Mouse (Mus musculus): Measurements from ENCODE around the gene Prrg2.

The Prrg2 gene

DNA sequence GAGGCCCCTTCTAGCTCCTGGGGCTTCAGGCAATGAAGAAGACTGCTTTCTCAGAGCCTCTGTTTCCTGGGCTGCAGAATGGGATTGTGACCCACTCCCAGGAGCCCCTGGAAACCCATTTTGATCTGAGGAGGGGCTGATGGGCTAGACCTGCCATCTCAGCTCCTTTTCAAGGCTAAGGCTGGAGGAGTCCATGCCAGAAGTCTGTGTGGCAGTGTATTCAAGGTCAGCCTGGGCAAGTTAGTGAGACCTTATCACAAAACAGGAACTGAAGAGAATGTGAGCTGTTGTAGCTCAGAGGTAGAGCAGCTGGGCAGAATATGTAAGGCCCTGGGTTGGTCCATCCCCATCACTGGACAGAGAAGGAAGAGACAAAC lies 5.5 kb downstream of the Prrg2 start:
- ChIA-PET CTCF (interaction anchor here in 2 of 4 experiments (0.6 to 1.4 kb wide), 2 partner anchors 11 to 74 kb away, joined by 5 read pairs; no protein-coding TSS in a partner anchor), POLR2A (interaction anchor here in 3 of 4 experiments (0.6 to 7.0 kb wide), 6 partner anchors 10 to 167 kb away, joined by 3 to 98 read pairs (median 5); partner anchors contain the start of genes Rras (in 2 of the 3), Nosip (in 1 of the 3) and Prrg2 (in 1 of the 3))

- ChIA-PET CTCF (interaction anchor here in 1 of 4 experiments (1.4 kb wide), 1 partner anchor 12 kb away, joined by 5 read pairs; no protein-coding TSS in a partner anchor), POLR2A (interaction anchor here in 3 of 4 experiments (0.6 to 7.0 kb wide), 7 partner anchors 10 to 167 kb away, joined by 3 to 98 read pairs (median 4); partner anchors contain the start of genes Rras (in 2 of the 3), Nosip (in 1 of the 3) and Prrg2 (in 1 of the 3))
These were observed 6.0 kb downstream of the Prrg2 start for GRCm38 (mm10) chr7:45056329-45056971.

- ChIA-PET CTCF (interaction anchor here (0.5 to 1.5 kb wide), 28 partner anchors 13 to 505 kb away, joined by 3 to 39 read pairs (median 3); partner anchors contain the start of genes Flt3l (in 2 of the 4), Gm45713 (in 2 of the 4), Gys1 (in 1 of the 4) and Rras (in 1 of the 4)), POLR2A (interaction anchor here (0.5 to 7.0 kb wide), 91 partner anchors 9 to 806 kb away, joined by 3 to 98 read pairs (median 4); partner anchors contain the start of genes Il4i1 (in 3 of the 4), Nosip (in 3 of the 4), Nup62 (in 3 of the 4) and Prmt1 (in 3 of the 4))
These were observed 8.5 kb downstream of the Prrg2 start for GRCm38 (mm10) chr7:45053931-45054510.

- CTCF ChIA-PET: interaction anchor here (0.5 to 1.5 kb wide), 24 partner anchors 14 to 506 kb away, joined by 3 to 39 read pairs (median 3); partner anchors contain the start of genes Flt3l (in 1 of the 4), Gm45713 (in 1 of the 4), Gys1 (in 1 of the 4) and Rras (in 1 of the 4)
- POLR2A ChIA-PET: interaction anchor here (0.5 to 7.0 kb wide), 79 partner anchors 9 to 806 kb away, joined by 3 to 98 read pairs (median 4); partner anchors contain the start of genes Il4i1 (in 3 of the 4), Nosip (in 3 of the 4), Nup62 (in 3 of the 4) and Prmt1 (in 3 of the 4)
These were observed 9.2 kb downstream of the Prrg2 start for GRCm38 (mm10) chr7:45053117-45053930.

DNA sequence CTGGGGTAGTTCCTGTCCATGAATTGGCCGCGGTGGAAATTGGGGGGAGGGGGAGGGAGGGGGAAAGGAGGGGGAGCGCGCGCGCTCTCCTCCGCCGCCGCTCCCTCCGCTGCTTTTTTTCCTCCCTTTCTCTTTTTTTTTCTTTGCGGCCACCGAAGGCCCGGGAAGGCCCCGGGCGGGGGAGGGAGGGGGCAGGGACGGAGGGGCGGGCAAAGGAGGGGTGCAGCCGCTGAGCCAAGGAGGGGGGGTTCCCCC lies 9.7 kb downstream of the Prrg2 start, which contains the start of gene Prr12:
TSS of gene Prr12 (minus strand) at position 20 of the 255 bp plus-strand sequence.
- CTCF ChIA-PET: interaction anchor here in 2 of 4 experiments (0.8 to 2.1 kb wide), 3 partner anchors 14 to 36 kb away, joined by 3 to 9 read pairs (median 5); no protein-coding TSS in a partner anchor
- POLR2A ChIA-PET: interaction anchor here (0.6 to 7.0 kb wide), 23 partner anchors 9 to 399 kb away, joined by 3 to 98 read pairs (median 5); partner anchors contain the start of genes Rras (in 3 of the 4), Prmt1 (in 2 of the 4), Ap2a1 (in 1 of the 4) and Nosip (in 1 of the 4)

GRCm38 (mm10) chr7:45052181-45052861 lies 10.2 kb downstream of the Prrg2 start:
- POLR2A ChIA-PET: interaction anchor here (0.6 to 7.0 kb wide), 42 partner anchors 7 to 407 kb away, joined by 3 to 98 read pairs (median 4); partner anchors contain the start of genes Rras (in 3 of the 4), Prmt1 (in 2 of the 4), Ap2a1 (in 1 of the 4) and Atf5 (in 1 of the 4)
- CTCF ChIA-PET: interaction anchor here in 2 of 4 experiments (0.8 to 2.1 kb wide), 6 partner anchors 14 to 35 kb away, joined by 3 to 9 read pairs (median 6); no protein-coding TSS in a partner anchor

DNA sequence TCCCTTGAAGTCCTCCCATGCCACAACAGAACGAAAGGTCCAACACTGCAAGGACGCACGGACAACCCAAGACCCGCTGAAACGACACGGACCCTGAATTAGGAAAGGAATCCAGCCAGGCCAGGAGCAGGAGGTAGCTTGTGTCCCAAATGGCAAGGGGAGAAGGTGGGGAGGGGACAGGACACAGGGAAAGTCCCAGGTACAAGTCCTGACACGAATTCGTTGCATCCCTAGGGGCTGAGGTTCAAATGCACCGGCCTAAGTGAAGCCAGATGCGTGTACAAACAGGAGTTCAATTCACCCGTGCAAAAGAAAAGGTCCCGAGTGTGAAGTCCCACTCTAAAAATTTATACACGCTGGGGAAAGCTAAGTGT lies 10.9 kb downstream of the Prrg2 start:
- ChIA-PET POLR2A (interaction anchor here in 3 of 4 experiments (0.8 to 7.0 kb wide), 44 partner anchors 8 to 408 kb away, joined by 3 to 98 read pairs (median 4); partner anchors contain the start of genes Rras (in 3 of the 3), Ap2a1 (in 2 of the 3), Prmt1 (in 2 of the 3) and Akt1s1 (in 1 of the 3)), CTCF (interaction anchor here (0.6 to 2.1 kb wide), 14 partner anchors 8 to 205 kb away, joined by 3 to 9 read pairs (median 3); partner anchors contain the start of genes Aldh16a1 (in 1 of the 4), Pih1d1 (in 1 of the 4) and Rras (in 1 of the 4))

DNA sequence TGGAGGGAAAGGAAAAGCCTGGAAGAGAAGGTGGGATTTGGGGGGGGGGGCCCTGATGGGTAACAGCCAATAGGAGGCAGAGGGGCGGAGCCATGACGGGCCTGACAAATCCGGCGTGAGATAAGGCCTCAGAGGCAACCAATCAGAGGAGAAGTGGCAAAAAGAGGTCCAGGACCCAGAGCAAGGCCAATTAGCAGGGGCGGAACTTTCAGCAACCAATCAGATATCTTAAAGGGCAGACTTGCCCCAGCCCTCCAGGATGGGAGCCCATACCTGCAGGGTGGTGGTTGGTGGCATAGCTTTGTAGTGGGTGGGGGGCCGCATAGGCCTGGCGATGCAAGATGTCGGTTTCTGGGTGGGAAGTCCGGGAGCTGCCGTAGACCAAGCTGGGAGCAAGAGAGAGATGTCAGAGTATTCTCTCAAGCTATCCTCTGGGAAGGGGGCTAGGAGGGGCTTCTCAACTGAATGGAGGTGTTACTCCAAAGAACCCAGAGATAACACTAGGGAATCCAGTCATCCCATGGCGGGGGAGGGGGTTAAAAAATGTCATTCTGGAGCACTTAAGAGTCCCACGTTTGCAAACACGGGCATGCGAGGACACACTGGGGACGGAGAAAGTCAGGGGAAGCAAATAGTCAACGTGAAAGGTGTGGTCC lies 11.4 kb downstream of the Prrg2 start:
- ChIA-PET POLR2A (interaction anchor here in 3 of 4 experiments (0.8 to 7.0 kb wide), 40 partner anchors 9 to 409 kb away, joined by 3 to 98 read pairs (median 4); partner anchors contain the start of genes Rras (in 3 of the 3), Ap2a1 (in 2 of the 3), Akt1s1 (in 1 of the 3) and Aldh16a1 (in 1 of the 3)), CTCF (interaction anchor here (0.6 to 2.1 kb wide), 14 partner anchors 7 to 204 kb away, joined by 3 to 9 read pairs (median 3); partner anchors contain the start of genes Aldh16a1 (in 1 of the 4), Pih1d1 (in 1 of the 4) and Rras (in 1 of the 4))

DNA sequence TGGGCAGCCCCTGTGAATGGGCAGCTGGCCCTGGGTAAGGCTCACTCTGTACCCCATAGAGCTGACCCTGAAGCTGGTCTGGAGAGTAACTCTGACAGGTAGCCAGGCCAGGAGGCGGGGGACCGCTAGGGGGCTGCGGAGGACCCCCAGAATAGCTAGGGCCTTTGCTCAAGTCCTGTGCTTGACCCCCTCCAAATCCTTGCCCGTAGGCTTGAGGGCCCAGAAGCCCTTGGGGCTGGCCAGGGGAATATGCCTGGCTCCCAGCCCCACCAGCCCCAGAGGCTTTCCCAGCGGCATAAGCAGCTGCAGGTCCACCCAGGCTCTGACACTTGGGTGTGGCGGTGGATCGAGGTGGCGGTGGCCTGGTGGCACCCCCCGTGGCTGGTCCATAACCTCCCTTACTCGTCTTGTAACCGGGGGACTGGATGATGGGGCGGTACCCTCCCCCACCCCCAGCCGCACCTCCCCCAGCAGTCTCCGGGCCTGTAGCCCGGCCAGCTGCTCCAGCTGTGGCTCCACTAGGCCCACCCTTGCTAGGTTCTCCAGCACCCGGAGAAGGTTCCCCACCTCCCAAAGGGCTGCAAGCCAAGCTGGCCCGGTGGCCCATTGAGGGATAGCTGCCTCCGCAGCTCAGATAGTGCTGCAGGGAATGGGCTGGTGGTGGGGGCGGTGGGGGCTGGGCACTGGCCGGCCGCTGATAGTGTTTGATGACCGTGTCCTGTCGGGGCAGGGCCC lies 13.4 kb downstream of the Prrg2 start:
- POLR2A ChIA-PET: interaction anchor here (0.5 to 4.0 kb wide), 50 partner anchors 9 to 821 kb away, joined by 3 to 29 read pairs (median 5); partner anchors contain the start of genes Rras (in 3 of the 4), Prmt1 (in 2 of the 4), Aldh16a1 (in 1 of the 4) and Ftl1 (in 1 of the 4)
- CTCF ChIA-PET: interaction anchor here (0.6 to 4.5 kb wide), 28 partner anchors 8 to 388 kb away, joined by 3 to 48 read pairs (median 3); partner anchors contain the start of genes Flt3l (in 2 of the 4), Gm45713 (in 2 of the 4), Ap2a1 (in 1 of the 4) and Rras (in 1 of the 4)

GRCm38 (mm10) chr7:45048001-45048890 lies 14.2 kb downstream of the Prrg2 start:
- CTCF ChIA-PET: interaction anchor here (0.5 to 4.5 kb wide), 26 partner anchors 8 to 389 kb away, joined by 3 to 48 read pairs (median 3); partner anchors contain the start of genes Flt3l (in 2 of the 4), Gm45713 (in 2 of the 4), Ap2a1 (in 1 of the 4) and Rras (in 1 of the 4)
- POLR2A ChIA-PET: interaction anchor here (0.6 to 4.0 kb wide), 54 partner anchors 8 to 456 kb away, joined by 3 to 29 read pairs (median 5); partner anchors contain the start of genes Rras (in 3 of the 4), Prmt1 (in 2 of the 4), Aldh16a1 (in 1 of the 4) and Ftl1 (in 1 of the 4)

- ChIA-PET CTCF (interaction anchor here in 3 of 4 experiments (0.9 to 4.5 kb wide), 7 partner anchors 8 to 77 kb away, joined by 3 to 48 read pairs (median 21); no protein-coding TSS in a partner anchor), POLR2A (interaction anchor here (0.8 to 4.0 kb wide), 33 partner anchors 8 to 412 kb away, joined by 3 to 29 read pairs (median 6); partner anchors contain the start of genes Rras (in 2 of the 4), Aldh16a1 (in 1 of the 4), Ftl1 (in 1 of the 4) and Pih1d1 (in 1 of the 4))
These were observed 15.0 kb downstream of the Prrg2 start for GRCm38 (mm10) chr7:45047491-45047890.

DNA sequence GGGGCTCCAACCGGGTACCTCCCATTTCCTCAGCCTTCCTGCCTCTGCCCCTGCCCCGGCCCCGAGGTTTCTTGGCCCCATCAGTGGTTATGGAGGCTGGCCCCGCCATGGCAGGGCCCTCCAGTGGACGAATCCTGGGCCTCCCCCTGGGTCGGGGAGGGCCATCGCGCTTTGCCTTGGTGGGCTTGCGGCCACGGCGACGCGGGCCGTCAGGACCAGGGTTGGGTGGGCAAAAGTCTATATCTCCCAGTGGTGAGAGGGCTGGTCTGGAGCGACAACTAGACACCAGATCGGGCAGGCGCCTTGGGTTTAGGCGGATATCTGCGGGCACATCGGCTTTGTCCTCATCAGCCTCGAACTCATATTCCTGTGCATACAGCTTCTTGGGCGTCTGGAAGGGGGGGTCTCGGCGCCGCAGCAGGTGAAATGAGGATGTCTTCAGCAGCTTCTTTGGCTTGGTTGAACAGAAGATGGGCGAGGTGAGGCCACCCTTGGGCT lies 15.6 kb downstream of the Prrg2 start:
- POLR2A ChIA-PET: interaction anchor here (0.6 to 4.0 kb wide), 15 partner anchors 8 to 324 kb away, joined by 3 to 29 read pairs (median 8); partner anchors contain the start of genes Aldh16a1 (in 1 of the 4), Pih1d1 (in 1 of the 4), Rras (in 1 of the 4) and Scaf1 (in 1 of the 4)
- CTCF ChIA-PET: interaction anchor here in 2 of 4 experiments (0.9 to 4.5 kb wide), 5 partner anchors 8 to 22 kb away, joined by 3 to 48 read pairs (median 32); no protein-coding TSS in a partner anchor

- ChIA-PET CTCF (interaction anchor here in 2 of 4 experiments (0.6 to 4.5 kb wide), 3 partner anchors 7 to 31 kb away, joined by 6 to 36 read pairs (median 32); no protein-coding TSS in a partner anchor), POLR2A (interaction anchor here in 3 of 4 experiments (0.7 to 4.0 kb wide), 11 partner anchors 10 to 80 kb away, joined by 3 to 25 read pairs (median 3); partner anchors contain the start of gene Rras (in 1 of the 3))
These were observed 16.7 kb downstream of the Prrg2 start for GRCm38 (mm10) chr7:45045741-45046140.
